Mouse (Mus musculus) CD4-positive helper T cell, adult 2 months (primary cell): Measurements from ENCODE around the gene Synpo2.

Source experiments
- DNase-seq: peaks from one replicate; pipeline ENCODE4 v3.0.0-alpha.2; 2012; ENCODE audit warnings: low read depth, missing footprints, low spot score

The Synpo2 gene

DNA sequence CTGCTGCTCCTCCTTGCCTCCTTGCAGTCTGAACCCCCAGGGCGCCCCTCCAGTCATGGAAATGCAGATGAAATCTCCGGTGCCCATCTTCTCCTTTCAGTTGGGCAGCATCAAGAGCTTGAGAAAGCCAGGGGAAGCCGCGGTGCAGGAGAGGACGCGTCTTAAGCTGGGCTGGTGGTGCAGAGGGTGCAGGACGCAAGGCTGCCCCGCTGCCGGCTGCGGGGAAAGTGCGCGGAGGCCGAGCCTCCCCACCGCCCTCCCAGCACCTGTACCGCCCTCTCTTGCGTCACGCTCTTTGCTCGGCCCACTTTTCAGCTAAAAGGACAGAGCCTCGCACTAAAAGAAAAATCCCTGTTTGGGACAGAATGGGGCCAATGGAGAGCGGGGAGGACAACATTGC lies at the start of gene Synpo2:
TSS of gene Synpo2 (minus strand) at position 229 of the 400 bp plus-strand sequence.
- peak; percentile 8 for DNase-seq

DNA sequence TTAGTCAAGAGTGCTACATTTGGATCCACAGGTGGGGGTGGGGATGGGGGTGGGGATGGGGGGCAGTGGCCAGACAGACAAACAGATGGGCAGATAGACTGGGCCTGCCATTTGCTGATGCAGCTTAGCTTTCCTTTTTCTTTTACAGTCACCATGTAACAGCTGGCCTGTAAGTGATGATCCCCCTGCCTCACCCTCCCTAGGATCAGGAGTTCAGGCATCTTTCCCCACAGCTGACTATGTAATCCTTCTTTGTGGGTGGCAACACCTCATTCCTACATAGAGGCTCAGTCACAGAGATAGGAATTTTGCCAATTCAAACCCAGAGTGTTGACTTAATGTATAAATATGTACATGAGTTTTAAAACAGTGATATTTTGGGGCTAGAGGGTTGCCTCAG lies 49.7 kb upstream of the Synpo2 start:
- DNase-seq: no peak

DNA sequence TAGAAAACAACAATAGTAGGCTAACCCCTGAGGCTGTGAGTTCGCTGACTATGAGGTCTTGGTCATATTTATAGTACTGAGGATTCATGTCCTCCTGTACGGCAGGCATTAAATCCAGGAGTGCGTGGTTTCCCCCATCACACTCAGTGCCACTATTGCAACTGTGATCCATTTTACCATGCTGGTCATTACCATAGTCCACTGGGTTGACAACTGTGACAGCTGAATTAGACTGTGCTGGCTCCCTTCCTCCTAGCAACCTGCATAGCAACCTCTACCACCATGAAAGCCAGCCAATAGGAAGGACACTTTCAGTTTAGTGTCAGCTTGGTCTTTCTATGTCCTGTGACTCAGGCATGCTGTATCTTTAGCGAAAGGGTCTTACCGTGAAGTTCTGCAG lies 48.3 kb upstream of the Synpo2 start:
- DNase-seq: no peak

- DNase-seq: no peak
These were observed 47.1 kb upstream of the Synpo2 start for GRCm38 (mm10) chr3:123282866-123283615.

- peak; percentile 62 for DNase-seq
These were observed 31.8 kb upstream of the Synpo2 start for GRCm38 (mm10) chr3:123267741-123268201.

- peak; percentile 92 for DNase-seq
These were observed 31.1 kb upstream of the Synpo2 start, which contains the start of gene Sec24d for GRCm38 (mm10) chr3:123266753-123267651. Sec24d (plus strand) TSS chr3:123267455.

DNA sequence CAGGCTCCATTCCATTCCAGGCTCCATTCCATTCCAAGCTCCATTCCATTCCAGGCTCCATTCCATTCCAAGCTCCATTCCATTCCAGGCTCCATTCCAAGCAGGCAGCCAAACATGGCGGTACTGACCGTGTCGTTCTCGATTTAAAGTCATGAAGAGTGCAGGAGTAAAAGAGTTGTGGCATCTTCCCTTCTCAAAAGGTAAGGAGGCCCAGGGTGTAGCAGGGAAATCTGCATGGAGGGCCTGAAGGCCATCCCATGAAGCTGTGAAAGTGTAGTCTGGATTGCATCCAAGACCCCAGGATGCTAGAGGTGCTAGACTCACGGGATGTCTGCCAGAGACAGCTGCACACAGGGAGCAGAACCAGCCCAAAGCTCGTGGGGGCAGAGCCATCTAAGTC lies 28.8 kb upstream of the Synpo2 start:
- no peak for DNase-seq

DNA sequence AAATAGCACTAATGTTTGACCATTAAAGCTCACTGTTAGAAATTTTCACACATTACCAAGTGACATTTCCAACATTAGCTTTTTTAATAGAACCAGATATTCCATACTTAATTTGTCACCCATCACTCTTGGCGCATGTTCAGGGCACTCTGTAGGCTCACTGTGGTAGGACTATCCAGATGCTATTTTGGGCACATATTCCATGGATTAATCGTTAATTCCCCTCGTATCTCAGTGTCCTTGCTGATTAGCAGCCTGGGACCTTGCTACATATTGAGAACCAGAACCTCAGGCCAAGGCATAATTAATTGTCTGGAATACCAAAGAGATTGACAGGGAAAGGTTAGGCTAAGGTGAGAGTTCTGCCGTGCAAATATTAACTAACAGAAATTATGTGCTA lies 22.8 kb upstream of the Synpo2 start:
- DNase-seq: no peak

GRCm38 (mm10) chr3:123256181-123257101 lies 20.5 kb upstream of the Synpo2 start:
- no peak for DNase-seq

- DNase-seq: no peak
These were observed 9.7 kb upstream of the Synpo2 start for GRCm38 (mm10) chr3:123245646-123246045.

GRCm38 (mm10) chr3:123244376-123244775 lies 8.4 kb upstream of the Synpo2 start:
- DNase-seq: no peak

- no peak for DNase-seq
These were observed 1.5 kb upstream of the Synpo2 start for GRCm38 (mm10) chr3:123237446-123237845.

GRCm38 (mm10) chr3:123237039-123237438 lies 1.1 kb upstream of the Synpo2 start:
- no peak for DNase-seq

- no peak for DNase-seq
These were observed 454 bp downstream of the Synpo2 start for GRCm38 (mm10) chr3:123235495-123235894.

- DNase-seq: peak; percentile 14
These were observed 1.6 kb downstream of the Synpo2 start for GRCm38 (mm10) chr3:123234191-123234836.

DNA sequence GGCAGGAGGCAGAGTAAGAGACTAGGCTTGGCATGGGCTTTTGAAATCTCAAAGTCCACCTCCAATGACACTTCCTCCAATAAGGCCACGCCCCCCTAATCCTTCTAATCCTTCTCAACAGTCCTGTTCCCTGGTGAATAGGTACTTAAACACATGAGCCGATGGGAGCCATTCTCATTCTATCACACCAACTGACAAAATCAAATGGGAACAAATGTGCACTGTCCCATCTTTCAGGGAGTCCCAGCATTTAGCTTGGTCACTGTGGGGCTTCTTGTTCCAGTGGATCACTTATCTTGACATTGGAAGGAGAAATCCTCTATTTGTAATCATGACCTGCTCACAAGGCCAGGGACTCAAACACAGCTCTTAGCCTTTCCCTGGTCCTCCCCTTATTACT lies 4.3 kb downstream of the Synpo2 start:
- no peak for DNase-seq

DNA sequence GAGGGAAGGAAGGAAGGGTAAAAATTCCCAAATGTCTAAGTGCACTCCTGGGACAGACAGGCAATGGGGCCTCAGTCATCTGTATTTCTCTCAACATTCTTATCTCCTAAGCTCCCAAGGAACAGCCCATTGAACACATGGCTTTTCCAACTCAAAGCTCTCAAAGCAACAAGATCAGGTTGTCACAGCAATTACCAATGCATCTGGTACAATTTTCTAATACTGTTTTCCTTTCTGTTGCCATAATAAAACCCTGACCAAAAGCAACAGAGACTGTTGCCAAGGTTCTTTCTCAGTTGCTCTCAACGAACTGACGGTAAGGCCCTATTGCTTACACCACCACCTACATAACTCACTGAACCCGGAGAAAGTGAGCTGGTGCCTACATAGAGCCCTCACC lies 8.7 kb downstream of the Synpo2 start:
- DNase-seq: no peak

GRCm38 (mm10) chr3:123218646-123219045 lies 17.3 kb downstream of the Synpo2 start:
- peak; percentile 9 for DNase-seq

- DNase-seq: no peak
These were observed 27.1 kb downstream of the Synpo2 start for GRCm38 (mm10) chr3:123208891-123209290.

DNA sequence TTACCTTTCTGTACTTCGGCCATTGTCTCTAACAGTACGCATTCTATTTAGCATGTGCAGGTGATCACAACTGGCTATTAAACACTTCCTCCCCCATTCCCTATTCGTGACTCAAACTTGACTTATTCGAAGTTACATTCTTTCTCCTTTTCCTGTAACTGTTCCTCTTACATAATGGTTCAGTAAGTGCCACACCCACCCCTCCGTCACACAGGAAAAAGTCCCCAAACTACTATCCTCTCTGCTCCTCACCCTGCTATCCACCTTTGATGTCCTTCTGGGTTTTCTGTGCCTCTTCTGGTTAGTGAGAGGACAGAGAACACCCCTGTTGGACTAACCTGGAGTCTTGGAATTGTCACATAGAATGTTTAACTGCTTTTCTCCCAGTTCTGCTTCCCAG lies 28.6 kb downstream of the Synpo2 start:
- DNase-seq: no peak

- no peak for DNase-seq
These were observed 30.5 kb downstream of the Synpo2 start for GRCm38 (mm10) chr3:123205485-123205884.
